Mouse (Mus musculus): ENCODE data around the gene Cdkn3.

DNA sequence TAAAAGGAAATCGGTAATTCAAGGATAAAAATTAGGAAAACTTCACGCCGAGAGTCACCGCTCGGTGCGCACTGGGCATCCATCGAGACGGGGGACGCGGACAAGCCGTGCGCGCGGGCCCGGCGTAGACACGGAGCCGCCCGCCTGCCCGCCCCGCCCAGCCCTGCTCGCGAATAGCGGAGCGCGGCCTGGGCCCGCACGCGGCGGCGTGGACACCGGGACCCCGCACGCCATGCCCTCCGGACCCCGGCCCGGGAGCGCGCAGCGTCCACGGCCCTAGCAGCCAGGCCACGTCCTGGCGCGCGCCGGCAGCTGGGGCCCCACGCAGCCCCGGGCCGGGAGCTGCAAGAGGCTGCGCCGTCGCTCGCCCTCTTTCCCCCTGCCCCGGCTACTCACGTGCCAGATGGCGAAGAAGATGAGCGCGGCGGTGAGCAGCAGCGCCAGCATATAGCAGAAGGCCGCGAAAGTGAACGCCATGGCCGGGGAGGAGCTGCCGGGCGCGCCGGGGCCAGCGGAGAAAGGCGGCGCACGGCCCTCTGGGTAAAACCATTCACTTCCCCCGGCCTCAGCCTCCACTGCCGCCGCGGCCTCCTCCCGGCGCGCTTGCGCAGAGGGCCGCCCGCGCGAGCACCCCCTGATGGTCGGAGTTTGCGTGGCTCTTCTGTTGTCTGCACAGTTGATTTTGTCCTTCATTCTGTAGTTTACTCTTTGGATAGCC, 27.6 kb downstream of the Cdkn3 start, which contains the start of gene Cnih1:
- TF ChIP-seq POLR2A (IDR thresholded peaks at IDR 0.05; ENCODE audit: insufficient read depth, low read depth, low read length): peak; percentile 51; the same call in 1 of the 2 replicates
- TF ChIP-seq CTCF (IDR thresholded peaks at IDR 0.05; ENCODE audit: insufficient read depth, low read depth, low read length): peak; percentile 33; the same call in 1 of the 2 replicates

Data from olfactory bulb, adult 2 months (tissue).